Mouse (Mus musculus) megakaryocyte, embryonic 14.5 days (primary cell): ENCODE measurements at regions not wholly inside any gene's neighbourhood (a gene's known extent, or its start where the extent isn't known, plus 50 kb on each side); places are given as distances from the start of the nearest gene placed in this dataset.

Source experiments
- H3K27me3 ChIP-seq: replicated peaks from 2 replicates; pipeline ENCODE3; 2012; ENCODE audit warnings: inconsistent platforms
- H3K36me3 ChIP-seq: replicated peaks from 2 replicates; pipeline ENCODE3; 2012; ENCODE audit warnings: low read length, inconsistent platforms, mixed read lengths
- H3K4me1 ChIP-seq: 2 replicates; pipeline ENCODE4 v1.6.1; 2012; ENCODE audit warnings: inconsistent platforms
- H3K4me3 ChIP-seq: replicated peaks from 2 replicates; pipeline ENCODE3; 2012; ENCODE audit warnings: moderate library complexity, mild to moderate bottlenecking, inconsistent platforms
- H3K9me3 ChIP-seq: 2 replicates; pipeline ENCODE4 v1.6.1; 2012; ENCODE audit warnings: inconsistent platforms
- FLI1 ChIP-seq: IDR thresholded peaks from 2 replicates; pipeline ENCODE4 v1.6.1; 2012; ENCODE audit warnings: low read length, inconsistent platforms, mixed read lengths
- GATA1 ChIP-seq: IDR thresholded peaks from 3 replicates; pipeline ENCODE4 v1.6.1; 2012; ENCODE audit warnings: mixed read lengths, low read length, inconsistent platforms, borderline replicate concordance

GRCm38 (mm10) chr1:14429326-14429725, 1663.8 kb downstream of the 4930444P10Rik start:
- no peak overlapping the region for H3K4me3 ChIP-seq
- no peaks in the 10 kb centered on the region for H3K27me3 ChIP-seq
- no peaks in the 10 kb centered on the region for H3K4me1 ChIP-seq
- H3K36me3 ChIP-seq, result no peaks in the 10 kb centered on the region
- H3K9me3 ChIP-seq, result no peaks in the 10 kb centered on the region
- no peak for TF ChIP-seq FLI1
- no peak for TF ChIP-seq GATA1

- no peaks in the 10 kb centered on the region; the same call in 1 of the 2 replicates for H3K9me3 ChIP-seq
- TF ChIP-seq FLI1 (no peak), GATA1 (no peak)
- H3K4me1 ChIP-seq, result no peaks in the 10 kb centered on the region
- H3K36me3 ChIP-seq, result no peaks in the 10 kb centered on the region
- no peak overlapping the region for H3K4me3 ChIP-seq
- no peaks in the 10 kb centered on the region for H3K27me3 ChIP-seq
These were observed 1672.1 kb downstream of the 4930444P10Rik start for GRCm38 (mm10) chr1:14421030-14421429.

- no peaks in the 10 kb centered on the region; the same call in 1 of the 2 replicates for H3K9me3 ChIP-seq
- H3K36me3 ChIP-seq, result no peaks in the 10 kb centered on the region
- H3K27me3 ChIP-seq, result no peaks in the 10 kb centered on the region
- no peaks in the 10 kb centered on the region for H3K4me1 ChIP-seq
- TF ChIP-seq GATA1 (no peak), FLI1 (no peak)
- H3K4me3 ChIP-seq, result no peak overlapping the region
These were observed 1679.2 kb downstream of the 4930444P10Rik start for GRCm38 (mm10) chr1:14413826-14414445.

GRCm38 (mm10) chr1:14369957-14370833, 1722.9 kb downstream of the 4930444P10Rik start:
- H3K4me3 ChIP-seq, result no peak overlapping the region
- H3K27me3 ChIP-seq, result no peaks in the 10 kb centered on the region
- TF ChIP-seq GATA1 (no peak), FLI1 (no peak)
- no peaks in the 10 kb centered on the region for H3K9me3 ChIP-seq
- H3K36me3 ChIP-seq, result no peaks in the 10 kb centered on the region
- H3K4me1 ChIP-seq, result no peaks in the 10 kb centered on the region

- Histone ChIP-seq H3K4me1 (peaks cover 6% of the 10 kb centered on the region), H3K9me3 (no peaks in the 10 kb centered on the region), H3K4me3 (no peak overlapping the region), H3K27me3 (no peaks in the 10 kb centered on the region), H3K36me3 (no peaks in the 10 kb centered on the region)
- no peak for TF ChIP-seq FLI1
- TF ChIP-seq GATA1, result no peak
These were observed 1733.0 kb downstream of the 4930444P10Rik start for GRCm38 (mm10) chr1:14359998-14360640.
